Mouse (Mus musculus) forebrain, embryonic 10.5 days (tissue): ENCODE measurements around the gene Nudcd2. TPM values are rescaled to one million over a fixed set of nuclear protein-coding genes. Genes with fewer than 3 reads are reported as not detected.

Experiments used
- DNase-seq: peaks from one replicate; pipeline ENCODE4 v3.0.0-alpha.2; 2017; ENCODE audit warnings: low spot score; ENCODE audit errors: extremely low spot score
- H3K27ac ChIP-seq: fragments of 300-500 bp; sonication (generic); 2 replicates; pipeline ENCODE4 v1.5.1; 2016; ENCODE audit warnings: mild to moderate bottlenecking
- H3K27me3 ChIP-seq: fragments of 300-500 bp; sonication (generic); 2 replicates; pipeline ENCODE4 v1.6.1; 2016; ENCODE audit warnings: mild to moderate bottlenecking; ENCODE audit not compliant: poor library complexity, severe bottlenecking
- H3K36me3 ChIP-seq: fragments of 300-500 bp; sonication (generic); replicated peaks from 2 replicates; pipeline ENCODE4 v1.6.1; 2016; ENCODE audit warnings: mild to moderate bottlenecking, moderate library complexity
- H3K4me1 ChIP-seq: fragments of 300-500 bp; sonication (generic); 2 replicates; pipeline ENCODE4 v1.6.1; 2016
- H3K4me3 ChIP-seq: fragments of 300-500 bp; sonication (generic); 2 replicates; pipeline ENCODE4 v1.5.1; 2016; ENCODE audit warnings: mild to moderate bottlenecking, moderate library complexity
- H3K9me3 ChIP-seq: fragments of 300-500 bp; sonication (generic); 2 replicates; pipeline ENCODE4 v1.6.1; 2016; ENCODE audit warnings: mild to moderate bottlenecking, moderate library complexity
- WGBS: fragments of 180-500 bp; shearing (Covaris S2); methylation state at CpG from one replicate; pipeline ENCODE4 v1.1.7; 2016; 5-methylcytosine and 5-hydroxymethylcytosine counted together
- polyA plus RNA-seq: library from polyadenylated mRNA; unstranded; fragments of >200 nt; fragmentation: Nextera tagmentation; extraction: Ambion mirVana; gene quantifications from 2 replicates; pipeline ENCODE4 v1.2.1, GENCODE M21; 2016

Gene Nudcd2
- polyA plus RNA-seq, 1 experiment from 2014 or later = 236 TPM

DNA sequence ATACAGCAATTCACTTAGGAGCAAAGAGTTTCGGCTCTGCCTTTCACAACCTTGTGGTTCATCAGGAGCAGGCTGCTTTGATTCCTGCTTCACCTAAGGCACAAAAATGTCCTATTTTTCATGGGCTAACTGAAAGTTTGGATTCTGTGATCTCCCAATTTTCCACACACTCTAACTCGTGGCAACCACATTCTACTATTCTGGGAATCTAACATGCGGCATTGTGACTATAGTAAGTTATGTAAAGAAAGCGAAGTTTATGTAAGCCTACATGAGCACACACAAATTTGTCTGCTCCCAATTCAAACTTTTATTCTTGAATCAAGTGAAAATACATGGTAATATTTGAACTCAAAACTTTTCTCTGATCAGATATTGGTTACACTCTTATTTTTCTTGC lies 31.2 kb downstream of the Nudcd2 start:
- H3K4me1 ChIP-seq = no peaks in the 10 kb centered on the region
- H3K9me3 ChIP-seq = no peaks in the 10 kb centered on the region
- no peak overlapping the region for H3K4me3 ChIP-seq
- no peaks in the 10 kb centered on the region for H3K27me3 ChIP-seq
- 85% methylated on average over 4 of the region's 4 CpGs for WGBS
- no peak overlapping the region for H3K27ac ChIP-seq
- H3K36me3 ChIP-seq = no peaks in the 10 kb centered on the region
- DNase-seq = no peak

- H3K27me3 ChIP-seq = no peaks in the 10 kb centered on the region
- 52% methylated on average over 12 of the region's 12 CpGs for WGBS
- no peaks in the 10 kb centered on the region for H3K36me3 ChIP-seq
- peaks cover 8% of the 10 kb centered on the region; the same call in 1 of the 2 replicates for H3K4me1 ChIP-seq
- H3K4me3 ChIP-seq = no peak overlapping the region
- DNase-seq = no peak
- no peak overlapping the region for H3K27ac ChIP-seq
- H3K9me3 ChIP-seq = no peaks in the 10 kb centered on the region
Measured at GRCm38 (mm10) chr11:40775315-40776269, 42.1 kb downstream of the Nudcd2 start.

DNA sequence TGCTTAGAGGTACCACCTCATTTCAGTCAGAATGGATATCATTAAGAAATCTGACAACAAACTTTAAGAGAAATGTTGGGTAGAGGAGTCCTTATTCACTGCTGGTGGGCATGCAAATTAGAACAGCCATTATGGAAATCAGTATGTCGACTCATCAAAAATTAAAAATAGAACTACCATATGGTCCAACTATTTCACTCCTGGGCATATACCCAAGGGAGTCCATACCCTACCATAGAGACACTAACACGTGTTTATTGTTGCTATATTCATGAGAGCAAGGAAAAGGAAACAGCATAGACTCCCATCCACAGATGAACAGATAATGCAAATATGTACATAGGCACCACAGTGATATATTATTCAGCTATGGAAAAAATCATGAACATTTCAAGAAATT lies 48.4 kb downstream of the Nudcd2 start:
- H3K4me1 ChIP-seq = no peaks in the 10 kb centered on the region

DNA sequence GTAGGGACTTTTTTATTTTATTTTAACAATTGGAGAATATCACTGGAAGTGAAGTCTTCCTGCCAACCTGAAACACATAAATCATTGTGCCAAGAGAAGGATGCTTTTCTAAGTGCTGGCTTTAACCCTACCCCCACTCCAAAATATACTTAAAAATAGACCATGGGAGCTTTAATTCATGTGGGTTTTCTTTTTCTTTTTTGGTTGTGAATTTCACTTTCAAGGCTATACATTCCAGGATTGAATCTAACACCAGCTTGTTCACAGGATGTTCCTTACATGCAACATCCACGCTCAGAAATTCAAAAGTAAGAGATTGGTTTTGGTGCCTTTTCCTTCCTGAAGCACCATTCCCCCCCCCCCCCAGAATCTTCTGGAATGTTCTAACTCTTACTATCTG lies 49.9 kb downstream of the Nudcd2 start:
- Histone ChIP-seq H3K9me3 (no peaks in the 10 kb centered on the region), H3K4me3 (no peak overlapping the region), H3K27me3 (no peaks in the 10 kb centered on the region), H3K27ac (no peak overlapping the region), H3K36me3 (no peaks in the 10 kb centered on the region), H3K4me1 (no peaks in the 10 kb centered on the region)
- WGBS = 100% methylated on average over 1 of the region's 1 CpGs
- DNase-seq = no peak

More for the DNA sequence above, 48.4 kb downstream of the Nudcd2 start:
- DNase-seq = no peak
- H3K36me3 ChIP-seq = no peaks in the 10 kb centered on the region
- H3K27me3 ChIP-seq = no peaks in the 10 kb centered on the region
- H3K9me3 ChIP-seq = no peaks in the 10 kb centered on the region
- 84% methylated on average over 2 of the region's 2 CpGs for WGBS
- H3K4me3 ChIP-seq = no peak overlapping the region
- no peak overlapping the region for H3K27ac ChIP-seq

DNA sequence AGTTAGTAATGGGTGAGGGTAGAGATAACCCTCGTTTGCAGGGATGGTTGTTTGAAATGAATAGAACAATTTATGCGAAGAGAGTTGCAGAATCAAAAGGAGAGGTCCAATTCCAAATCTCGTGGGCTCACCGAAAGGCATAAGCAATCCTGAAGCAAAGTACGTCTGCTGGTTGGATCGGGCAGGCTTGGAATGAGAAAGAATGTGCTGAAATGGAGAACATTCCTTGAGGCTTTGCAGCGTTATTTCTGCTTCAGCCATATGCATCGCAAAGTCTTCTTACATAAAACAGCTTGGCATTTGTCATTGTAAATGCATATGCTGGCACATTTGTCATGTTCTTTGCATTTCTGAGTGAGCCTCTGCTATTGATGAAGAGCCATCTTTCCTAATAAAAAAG lies 50.9 kb downstream of the Nudcd2 start:
- Histone ChIP-seq H3K27ac (no peak overlapping the region), H3K4me3 (no peak overlapping the region), H3K9me3 (no peaks in the 10 kb centered on the region), H3K36me3 (no peaks in the 10 kb centered on the region), H3K4me1 (no peaks in the 10 kb centered on the region), H3K27me3 (no peaks in the 10 kb centered on the region)
- WGBS = 85% methylated on average over 8 of the region's 8 CpGs
- no peak for DNase-seq

DNA sequence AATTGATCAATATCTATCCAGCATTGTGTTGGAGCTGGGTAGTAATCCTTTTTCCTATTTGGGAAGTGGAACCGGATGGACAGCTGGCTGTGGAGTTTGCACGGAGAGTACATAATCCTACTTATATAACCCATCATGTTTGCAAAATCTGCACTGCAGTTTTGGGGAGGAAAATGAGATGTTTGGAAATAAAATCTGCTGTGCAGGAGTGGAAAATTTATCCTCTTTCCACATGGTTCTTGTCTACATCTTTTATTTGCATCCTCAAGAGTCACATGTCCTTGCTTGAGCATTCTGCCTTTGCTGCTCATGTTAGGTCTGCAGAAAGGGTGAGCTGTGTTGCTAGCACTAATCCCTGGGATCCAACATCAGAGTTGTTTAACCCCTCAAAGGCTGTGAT lies 53.4 kb downstream of the Nudcd2 start:
- no peak for DNase-seq
- Histone ChIP-seq H3K27ac (no peak overlapping the region), H3K27me3 (no peaks in the 10 kb centered on the region), H3K4me1 (peaks cover 10% of the 10 kb centered on the region), H3K9me3 (no peaks in the 10 kb centered on the region), H3K4me3 (no peak overlapping the region), H3K36me3 (no peaks in the 10 kb centered on the region)
- WGBS = 89% methylated on average over 2 of the region's 2 CpGs

Other genes with a start within 250 kb of the Nudcd2 start
- gene Mat2b, start 38.5 kb upstream of the Nudcd2 start, polyA plus RNA-seq = 96.1 and 96.6 TPM in 2 replicates
- gene Hmmr, start 245 bp upstream of the Nudcd2 start, polyA plus RNA-seq = 70.0 and 72.0 TPM in 2 replicates
- 32.5 and 35.6 TPM in 2 replicates for gene Ccng1, start 21.6 kb downstream of the Nudcd2 start, polyA plus RNA-seq